Mouse (Mus musculus) bone marrow macrophage, adult 2 months (primary cell): ENCODE results near the gene Gfer.

Experiments used
- CTCF ChIP-seq: IDR thresholded peaks from 2 replicates; pipeline ENCODE4 v1.5.1; 2012; ENCODE audit warnings: low read depth, mild to moderate bottlenecking, low read length, moderate library complexity
- POLR2A ChIP-seq: IDR thresholded peaks from 2 replicates; pipeline ENCODE4 v1.6.1; 2012; ENCODE audit warnings: mild to moderate bottlenecking, low read depth, low read length, borderline replicate concordance

- TF ChIP-seq POLR2A: no peak
- no peak for TF ChIP-seq CTCF
These were observed 50.9 kb downstream of the Gfer start for GRCm38 (mm10) chr17:24644875-24645721.
